Mouse (Mus musculus) CH12.LX (cell line): ENCODE measurements at regions not wholly inside any gene's neighbourhood (a gene's known extent, or its start where the extent isn't known, plus 50 kb on each side); places are given as distances from the start of the nearest gene placed in this dataset.

Experiments used
- DNase-seq: peaks from one replicate; pipeline ENCODE4 v3.0.0-alpha.2; 2013; ENCODE audit errors: extremely low read depth
- H3K27ac ChIP-seq: 2 replicates; pipeline ENCODE4 v1.5.1; 2012; ENCODE audit warnings: low read depth, mild to moderate bottlenecking, control low read depth, moderate library complexity; ENCODE audit not compliant: insufficient read depth
- H3K27me3 ChIP-seq: replicated peaks from 2 replicates; pipeline ENCODE3; 2012; ENCODE audit warnings: inconsistent platforms
- H3K36me3 ChIP-seq, 2 experiments: replicated peaks in 1 of 2; 2 replicates each; pipeline versions ENCODE3 to v1.6.1; 2012; ENCODE audit warnings: inconsistent platforms in 1 of 2, low read length in 1 of 2, mild to moderate bottlenecking in 1 of 2, mixed read lengths in 1 of 2, moderate library complexity in 1 of 2; ENCODE audit not compliant: control insufficient read depth in 1 of 2, insufficient read depth in 1 of 2
- H3K4me1 ChIP-seq, 2 experiments: 2 replicates each; pipeline ENCODE4 v1.6.1; 2012; ENCODE audit warnings: inconsistent platforms in 1 of 2, moderate library complexity in 1 of 2; ENCODE audit not compliant: insufficient read depth in 2 of 2, control insufficient read depth in 1 of 2
- H3K4me2 ChIP-seq: 2 replicates; pipeline ENCODE4 v1.6.1; 2012; ENCODE audit warnings: low read depth, mild to moderate bottlenecking, control low read depth; ENCODE audit not compliant: poor library complexity, insufficient read depth, severe bottlenecking
- H3K4me3 ChIP-seq, 3 experiments: fragments of 150-350 bp in 1 of 3; sonication (generic) in 1 of 3; replicated peaks in 1 of 3; 2 replicates each; pipeline versions ENCODE3 to v1.5.1; 2011 to 2012; ENCODE audit warnings: low read depth in 2 of 3, low read length in 2 of 3, mild to moderate bottlenecking in 2 of 3, moderate library complexity in 2 of 3, control low read depth in 1 of 3, improper control_type of control experiment in 1 of 3, inconsistent platforms in 1 of 3, mixed read lengths in 1 of 3; ENCODE audit not compliant: poor library complexity in 1 of 3
- H3K79me2 ChIP-seq: replicated peaks from 2 replicates; pipeline ENCODE4 v1.6.1; 2012; ENCODE audit warnings: mild to moderate bottlenecking, moderate library complexity; ENCODE audit not compliant: control insufficient read depth, poor library complexity, insufficient read depth, severe bottlenecking; ENCODE audit errors: extremely low read depth
- H3K9ac ChIP-seq: 2 replicates; pipeline ENCODE4 v1.6.1; 2012; ENCODE audit warnings: low read depth, mild to moderate bottlenecking, control low read depth, moderate library complexity; ENCODE audit not compliant: insufficient read depth
- H3K9me3 ChIP-seq: replicated peaks from 2 replicates; pipeline ENCODE3; 2012; ENCODE audit warnings: low read length, inconsistent platforms, mixed read lengths
- CHD1 ChIP-seq: IDR thresholded peaks from 2 replicates; pipeline ENCODE4 v1.6.1; 2012; ENCODE audit warnings: low read depth, low read length, improper control_type of control experiment, inconsistent platforms
- CHD2 ChIP-seq: IDR thresholded peaks from 2 replicates; pipeline ENCODE4 v1.6.1; 2011; ENCODE audit warnings: low read length, improper control_type of control experiment
- E2F4 ChIP-seq: IDR thresholded peaks from 2 replicates; pipeline ENCODE4 v1.6.1; 2011; ENCODE audit warnings: low read depth, low read length, improper control_type of control experiment; ENCODE audit not compliant: insufficient replicate concordance
- ELF1 ChIP-seq: IDR thresholded peaks from 2 replicates; pipeline ENCODE4 v1.6.1; 2014; ENCODE audit warnings: low read depth, mild to moderate bottlenecking, inconsistent platforms, low read length, improper control_type of control experiment
- EP300 ChIP-seq: IDR thresholded peaks from 2 replicates; pipeline ENCODE4 v1.6.1; 2011; ENCODE audit warnings: low read length, improper control_type of control experiment
- ETS1 ChIP-seq: conservative IDR thresholded peaks from 2 replicates; pipeline ENCODE4 v1.6.1; 2012; ENCODE audit warnings: low read depth, mild to moderate bottlenecking, inconsistent platforms, low read length, improper control_type of control experiment, moderate library complexity
- GABPA ChIP-seq: IDR thresholded peaks from 2 replicates; pipeline ENCODE4 v1.6.1; 2012; ENCODE audit warnings: low read depth, low read length, improper control_type of control experiment, inconsistent platforms; ENCODE audit not compliant: insufficient replicate concordance
- HCFC1 ChIP-seq: IDR thresholded peaks from 2 replicates; pipeline ENCODE4 v1.6.1; 2012; ENCODE audit warnings: low read depth, mild to moderate bottlenecking, inconsistent platforms, low read length, improper control_type of control experiment
- IRF4 ChIP-seq: IDR thresholded peaks from 2 replicates; pipeline ENCODE4 v1.6.1; 2014; ENCODE audit warnings: low read depth, mild to moderate bottlenecking, inconsistent platforms, low read length, improper control_type of control experiment
- KAT2A ChIP-seq: IDR thresholded peaks from 2 replicates; pipeline ENCODE4 v1.6.1; 2012; ENCODE audit warnings: low read length, improper control_type of control experiment, inconsistent platforms; ENCODE audit not compliant: insufficient replicate concordance
- MAFK ChIP-seq: IDR thresholded peaks from 2 replicates; pipeline ENCODE4 v1.6.1; 2011; ENCODE audit warnings: low read length, improper control_type of control experiment; ENCODE audit not compliant: insufficient replicate concordance
- MAX ChIP-seq: IDR thresholded peaks from 2 replicates; pipeline ENCODE4 v1.6.1; 2011; ENCODE audit warnings: low read length, improper control_type of control experiment
- MAZ ChIP-seq: IDR thresholded peaks from 2 replicates; pipeline ENCODE4 v1.6.1; 2012; ENCODE audit warnings: low read depth, mild to moderate bottlenecking, inconsistent platforms, low read length, improper control_type of control experiment, moderate library complexity
- MEF2A ChIP-seq: IDR thresholded peaks from 2 replicates; pipeline ENCODE4 v1.6.1; 2014; ENCODE audit warnings: low read depth, mild to moderate bottlenecking, inconsistent platforms, low read length, improper control_type of control experiment, borderline replicate concordance
- MXI1 ChIP-seq: IDR thresholded peaks from 2 replicates; pipeline ENCODE4 v1.6.1; 2011; ENCODE audit warnings: mild to moderate bottlenecking, low read depth, low read length, improper control_type of control experiment
- MYC ChIP-seq: IDR thresholded peaks from 2 replicates; pipeline ENCODE4 v1.6.1; 2011; ENCODE audit warnings: low read depth, mild to moderate bottlenecking, improper control_type of control experiment, low read length
- RAD21 ChIP-seq: IDR thresholded peaks from 2 replicates; pipeline ENCODE4 v1.6.1; 2011; ENCODE audit warnings: low read depth, mild to moderate bottlenecking, low read length, improper control_type of control experiment, moderate library complexity
- SMC3 ChIP-seq: IDR thresholded peaks from 2 replicates; pipeline ENCODE4 v1.6.1; 2011; ENCODE audit warnings: low read depth, low read length, improper control_type of control experiment
- TBP ChIP-seq: conservative IDR thresholded peaks from 2 replicates; pipeline ENCODE4 v1.6.1; 2011; ENCODE audit warnings: low read depth, low read length, improper control_type of control experiment
- TCF12 ChIP-seq: IDR thresholded peaks from 2 replicates; pipeline ENCODE4 v1.6.1; 2014; ENCODE audit warnings: low read depth, mild to moderate bottlenecking, inconsistent platforms, low read length, improper control_type of control experiment
- USF1 ChIP-seq: IDR thresholded peaks from 2 replicates; pipeline ENCODE4 v1.6.1; 2014; ENCODE audit warnings: low read depth, mild to moderate bottlenecking, inconsistent platforms, low read length, improper control_type of control experiment
- ZKSCAN1 ChIP-seq: IDR thresholded peaks from 2 replicates; pipeline ENCODE4 v1.6.1; 2012; ENCODE audit warnings: low read depth, inconsistent platforms, low read length, improper control_type of control experiment, borderline replicate concordance
- ZMIZ1 ChIP-seq: IDR thresholded peaks from 2 replicates; pipeline ENCODE4 v1.6.1; 2012; ENCODE audit warnings: low read depth, mild to moderate bottlenecking, inconsistent platforms, low read length, improper control_type of control experiment
- dilution Hi-C: fragments of 300-500 bp; cut with MboI; formaldehyde crosslinking; loops from 2 replicates; pipeline ENCODE4 v1.14.3; 2020; ENCODE audit warnings: low sequenced_read_pairs; ENCODE audit not compliant: extremely low pct_unique_long_range_greater_than_20kb, extremely low pct_ligation_motif_present
- in situ Hi-C: fragments of 300-500 bp; cut with MboI; formaldehyde crosslinking; loops from 3 replicates; pipeline ENCODE4 v1.14.3; 2019; ENCODE audit warnings: low sequenced_read_pairs, low pct_ligation_motif_present, low pct_unique_long_range_greater_than_20kb, mixed read lengths

DNA sequence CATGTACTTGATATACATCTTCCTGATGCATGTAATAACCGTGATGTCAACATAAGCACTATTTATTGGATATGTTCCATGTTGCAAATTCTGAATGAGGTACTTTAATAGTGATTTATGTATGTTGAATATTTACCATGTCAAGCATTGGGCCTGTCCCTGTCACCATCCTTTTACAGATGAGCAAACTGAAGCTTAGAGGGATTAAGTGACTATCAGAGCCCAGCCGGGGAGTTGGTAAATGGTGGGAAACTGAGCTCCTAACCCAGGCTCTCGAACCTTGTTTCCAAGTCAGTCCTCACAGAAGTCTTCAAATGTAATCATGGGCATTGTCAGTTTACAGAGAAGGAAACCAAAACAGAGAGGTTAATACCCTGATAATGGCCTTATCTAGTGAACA, 102.6 kb upstream of the Kcnab1 start:
- TF ChIP-seq ETS1 (no peak), RAD21 (no peak), SMC3 (no peak), KAT2A (no peak), USF1 (no peak), CHD2 (no peak)
- no peaks in the 10 kb centered on the region for H3K36me3 ChIP-seq
- in situ Hi-C loops (no loop called here), dilution Hi-C loops (no loop called here)
- no peaks in the 10 kb centered on the region for H3K27me3 ChIP-seq
- H3K9me3 ChIP-seq = no peaks in the 10 kb centered on the region
- H3K4me1 ChIP-seq = peaks cover 0 to 3% of the 10 kb centered on the region in 2 experiments; a peak in 1 of 4 replicates
- H3K27ac ChIP-seq = no peak overlapping the region
- DNase-seq = no peak
- H3K79me2 ChIP-seq = no peaks in the 10 kb centered on the region
- no peak overlapping the region for H3K4me2 ChIP-seq
- H3K4me3 ChIP-seq = no peak overlapping the region
- no peak overlapping the region for H3K9ac ChIP-seq

DNA sequence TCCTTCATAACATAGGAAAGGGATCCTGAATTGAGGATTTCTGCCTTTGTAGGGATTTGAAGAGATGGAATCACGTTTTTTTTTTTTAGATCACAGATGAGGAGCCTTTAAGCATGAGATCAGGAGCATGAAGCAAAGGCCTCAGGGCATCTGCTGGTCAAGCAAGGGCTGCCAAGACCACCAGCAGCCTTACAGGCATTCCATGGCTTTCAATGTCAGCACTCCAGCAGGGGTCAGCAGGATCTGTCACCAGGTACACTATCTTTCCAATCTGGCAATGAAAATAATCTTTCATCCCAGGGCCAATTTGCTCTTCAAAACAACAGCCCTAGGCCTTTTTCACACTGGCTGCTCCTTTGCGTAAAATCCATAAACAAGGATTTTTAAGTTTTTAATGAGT, 85.3 kb upstream of the Kcnab1 start:
- dilution Hi-C loops = no loop called here
- H3K4me1 ChIP-seq = no peaks in the 10 kb centered on the region
- in situ Hi-C loops = no loop called here

DNA sequence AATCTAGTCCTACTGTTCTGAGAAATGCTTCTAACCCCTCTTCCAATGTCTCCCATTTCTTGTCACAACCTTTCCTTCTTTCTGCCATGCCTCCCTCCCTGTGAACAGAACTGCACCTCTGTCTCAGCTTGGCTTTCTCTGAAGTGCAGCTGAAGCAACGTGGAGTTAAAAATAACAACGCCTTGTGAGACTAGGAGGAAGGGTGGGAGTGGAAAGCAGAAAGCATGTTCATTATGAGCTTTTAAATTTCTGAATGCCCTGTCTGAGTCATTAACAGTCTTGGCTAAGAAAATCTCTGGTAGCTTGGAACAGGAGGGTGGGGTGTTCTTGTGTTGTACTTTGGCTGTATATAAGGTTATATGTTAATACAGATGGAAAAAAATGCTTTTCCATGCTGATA, 71.6 kb upstream of the Kcnab1 start:
- no peak for TF ChIP-seq ZMIZ1
- TF ChIP-seq ZKSCAN1 = no peak
- TF ChIP-seq MEF2A = no peak
- no peak for TF ChIP-seq EP300
- TF ChIP-seq MAX = no peak
- TF ChIP-seq E2F4 = no peak
- no peak for TF ChIP-seq CHD1
- no peak for TF ChIP-seq GABPA
- Histone ChIP-seq H3K79me2 (no peaks in the 10 kb centered on the region), H3K4me1 (peaks cover 0 to 6% of the 10 kb centered on the region in 2 experiments; a peak in 2 of 4 replicates), H3K27ac (no peak overlapping the region), H3K9ac (no peak overlapping the region), H3K9me3 (no peaks in the 10 kb centered on the region), H3K36me3 (no peaks in the 10 kb centered on the region), H3K4me3 (no peak overlapping the region), H3K4me2 (no peak overlapping the region), H3K27me3 (no peaks in the 10 kb centered on the region)
- DNase-seq = no peak
- in situ Hi-C loops (no loop called here), dilution Hi-C loops (no loop called here)

More for the DNA sequence above, 85.3 kb upstream of the Kcnab1 start:
- no peaks in the 10 kb centered on the region for H3K9me3 ChIP-seq
- no peak for DNase-seq
- no peaks in the 10 kb centered on the region for H3K36me3 ChIP-seq
- no peak overlapping the region for H3K9ac ChIP-seq
- TF ChIP-seq IRF4 = no peak
- no peak for TF ChIP-seq CHD1
- TF ChIP-seq TBP = no peak
- no peak for TF ChIP-seq ELF1
- no peak for TF ChIP-seq MXI1
- no peak for TF ChIP-seq MAZ
- TF ChIP-seq RAD21 = no peak
- TF ChIP-seq MAFK = no peak
- no peak for TF ChIP-seq ZMIZ1
- no peak for TF ChIP-seq SMC3
- TF ChIP-seq HCFC1 = no peak
- no peak for TF ChIP-seq ZKSCAN1
- no peak for TF ChIP-seq TCF12
- TF ChIP-seq MYC = no peak
- no peak for TF ChIP-seq ETS1
- TF ChIP-seq EP300 = no peak
- H3K27me3 ChIP-seq = no peaks in the 10 kb centered on the region
- H3K27ac ChIP-seq = no peak overlapping the region
- H3K79me2 ChIP-seq = no peaks in the 10 kb centered on the region
- no peak overlapping the region for H3K4me3 ChIP-seq
- H3K4me2 ChIP-seq = no peak overlapping the region
